Mouse (Mus musculus) heart, embryonic 12.5 days (tissue): ENCODE measurements around the gene Ssbp3. TPM values are rescaled to one million over a fixed set of nuclear protein-coding genes. Genes with fewer than 3 reads are reported as not detected.
A peak's percentile ranks its signal among the peaks of the same experiment; 100 is the strongest.

ENCODE experiments used
- ATAC-seq: fragments of 200-750 bp; cut with Nextera tagmentation; 2 replicates; pipeline ENCODE4 v1.8.0; 2017; ENCODE audit warnings: moderate TSS enrichment, moderate library complexity; ENCODE audit not compliant: insufficient number of reproducible peaks, low FRiP score
- H3K27ac ChIP-seq: fragments of 300-500 bp; sonication (generic); 2 replicates; pipeline ENCODE4 v1.5.1; 2016; ENCODE audit warnings: mild to moderate bottlenecking, moderate library complexity; ENCODE audit not compliant: poor library complexity, severe bottlenecking
- H3K27me3 ChIP-seq: fragments of 300-500 bp; sonication (generic); replicated peaks from 2 replicates; pipeline ENCODE4 v1.6.1; 2016; ENCODE audit warnings: mild to moderate bottlenecking, moderate library complexity
- H3K36me3 ChIP-seq: fragments of 300-500 bp; sonication (generic); 2 replicates; pipeline ENCODE4 v1.6.1; 2016; ENCODE audit warnings: mild to moderate bottlenecking, moderate library complexity
- H3K4me1 ChIP-seq: fragments of 300-500 bp; sonication (generic); replicated peaks from 2 replicates; pipeline ENCODE4 v1.6.1; 2016; ENCODE audit warnings: mild to moderate bottlenecking
- H3K4me2 ChIP-seq: fragments of 300-500 bp; sonication (generic); 2 replicates; pipeline ENCODE4 v1.6.1; 2016; ENCODE audit warnings: mild to moderate bottlenecking, moderate library complexity
- H3K4me3 ChIP-seq: fragments of 300-500 bp; sonication (generic); 2 replicates; pipeline ENCODE4 v1.5.1; 2016; ENCODE audit warnings: mild to moderate bottlenecking
- H3K9ac ChIP-seq: fragments of 300-500 bp; sonication (generic); 2 replicates; pipeline ENCODE4 v1.6.1; 2016; ENCODE audit warnings: mild to moderate bottlenecking, moderate library complexity
- H3K9me3 ChIP-seq: fragments of 300-500 bp; sonication (generic); replicated peaks from 2 replicates; pipeline ENCODE4 v1.6.1; 2016; ENCODE audit warnings: mild to moderate bottlenecking, moderate library complexity
- WGBS: fragments of 180-500 bp; shearing (Covaris S2); methylation state at CpG from one replicate; pipeline ENCODE4 v1.1.7; 2016; 5-methylcytosine and 5-hydroxymethylcytosine counted together
- polyA plus RNA-seq: library from polyadenylated mRNA; unstranded; fragments of >200 nt; fragmentation: Nextera tagmentation; extraction: Ambion mirVana; gene quantifications from 2 replicates; pipeline ENCODE4 v1.2.1, GENCODE M21; 2016

The Ssbp3 gene
- polyA plus RNA-seq, 1 experiment from 2014 or later, result 101 TPM

GRCm38 (mm10) chr4:106947741-106948140, 37.2 kb downstream of the Ssbp3 start:
- no peak overlapping the region for H3K9ac ChIP-seq
- ATAC-seq, result no peak
- H3K9me3 ChIP-seq, result no peaks in the 10 kb centered on the region
- H3K4me2 ChIP-seq, result no peak overlapping the region
- no peak overlapping the region for H3K27ac ChIP-seq
- peaks cover 84% of the 10 kb centered on the region for H3K4me1 ChIP-seq
- no peak overlapping the region for H3K4me3 ChIP-seq
- no peaks in the 10 kb centered on the region for H3K27me3 ChIP-seq
- 0 out of 2 replicates have a peak, but pooled peaks cover 3% of the 10 kb centered on the region for H3K36me3 ChIP-seq
- WGBS, result 90% methylated on average over 3 of the region's 3 CpGs

- no peak for ATAC-seq
- 76% methylated on average over 7 of the region's 7 CpGs for WGBS
- Histone ChIP-seq H3K9me3 (no peaks in the 10 kb centered on the region), H3K36me3 (no peaks in the 10 kb centered on the region), H3K4me3 (no peak overlapping the region), H3K27me3 (no peaks in the 10 kb centered on the region), H3K9ac (no peak overlapping the region), H3K27ac (no peak overlapping the region), H3K4me1 (peaks cover 84% of the 10 kb centered on the region), H3K4me2 (no peak overlapping the region)
Observed at GRCm38 (mm10) chr4:106948546-106948945, 38.0 kb downstream of the Ssbp3 start.

GRCm38 (mm10) chr4:106949200-106949599, 38.7 kb downstream of the Ssbp3 start:
- ATAC-seq, result no peak
- Histone ChIP-seq H3K4me2 (no peak overlapping the region), H3K4me3 (no peak overlapping the region), H3K9ac (no peak overlapping the region), H3K36me3 (no peaks in the 10 kb centered on the region), H3K27ac (no peak overlapping the region), H3K27me3 (no peaks in the 10 kb centered on the region), H3K4me1 (peaks cover 87% of the 10 kb centered on the region), H3K9me3 (no peaks in the 10 kb centered on the region)
- WGBS, result 70% methylated on average over 6 of the region's 6 CpGs

GRCm38 (mm10) chr4:106950801-106951200, 40.3 kb downstream of the Ssbp3 start:
- Histone ChIP-seq H3K9ac (no peak overlapping the region), H3K4me2 (no peak overlapping the region), H3K27me3 (no peaks in the 10 kb centered on the region), H3K4me1 (peaks cover 85% of the 10 kb centered on the region), H3K36me3 (0 out of 2 replicates have a peak, but pooled peaks cover 6% of the 10 kb centered on the region), H3K9me3 (no peaks in the 10 kb centered on the region), H3K4me3 (no peak overlapping the region), H3K27ac (no peak overlapping the region)
- 65% methylated on average over 4 of the region's 4 CpGs for WGBS
- no peak for ATAC-seq

GRCm38 (mm10) chr4:106951455-106951854, 41.0 kb downstream of the Ssbp3 start:
- H3K27ac ChIP-seq, result no peak overlapping the region
- H3K9ac ChIP-seq, result no peak overlapping the region
- 52% methylated on average over 4 of the region's 4 CpGs for WGBS
- no peaks in the 10 kb centered on the region for H3K27me3 ChIP-seq
- 0 out of 2 replicates have a peak, but pooled peaks cover 6% of the 10 kb centered on the region for H3K36me3 ChIP-seq
- no peak overlapping the region for H3K4me2 ChIP-seq
- peaks cover 87% of the 10 kb centered on the region for H3K4me1 ChIP-seq
- no peaks in the 10 kb centered on the region for H3K9me3 ChIP-seq
- H3K4me3 ChIP-seq, result no peak overlapping the region
- no peak for ATAC-seq

GRCm38 (mm10) chr4:106953221-106953620, 42.7 kb downstream of the Ssbp3 start:
- Histone ChIP-seq H3K9ac (no peak overlapping the region), H3K4me2 (no peak overlapping the region), H3K27me3 (no peaks in the 10 kb centered on the region), H3K9me3 (no peaks in the 10 kb centered on the region), H3K4me1 (peaks cover 89% of the 10 kb centered on the region), H3K4me3 (no peak overlapping the region), H3K36me3 (0 out of 2 replicates have a peak, but pooled peaks cover 6% of the 10 kb centered on the region), H3K27ac (peak overlapping the region; percentile 46)
- ATAC-seq, result no peak

- 86% methylated on average over 5 of the region's 5 CpGs for WGBS
- Histone ChIP-seq H3K36me3 (0 out of 2 replicates have a peak, but pooled peaks cover 6% of the 10 kb centered on the region), H3K27me3 (no peaks in the 10 kb centered on the region), H3K27ac (peak overlapping the region; percentile 46), H3K4me3 (no peak overlapping the region), H3K9ac (no peak overlapping the region), H3K9me3 (no peaks in the 10 kb centered on the region), H3K4me2 (no peak overlapping the region), H3K4me1 (peaks cover 89% of the 10 kb centered on the region)
- ATAC-seq, result no peak
Observed at GRCm38 (mm10) chr4:106953760-106954159, 43.3 kb downstream of the Ssbp3 start.

- peak overlapping the region; percentile 24 for H3K27ac ChIP-seq
- H3K4me1 ChIP-seq, result peaks cover 74% of the 10 kb centered on the region
- no peak overlapping the region for H3K4me3 ChIP-seq
- H3K9ac ChIP-seq, result no peak overlapping the region
- WGBS, result 36% methylated on average over 19 of the region's 19 CpGs
- 0 out of 2 replicates have a peak overlapping the region, but pooled peaks have one; percentile 11 for H3K4me2 ChIP-seq
- no peaks in the 10 kb centered on the region for H3K9me3 ChIP-seq
- H3K27me3 ChIP-seq, result no peaks in the 10 kb centered on the region
- ATAC-seq, result 0 out of 2 replicates have a peak, but pooled peaks have one; percentile 27
- 0 out of 2 replicates have a peak, but pooled peaks cover 6% of the 10 kb centered on the region for H3K36me3 ChIP-seq
Observed at GRCm38 (mm10) chr4:106955729-106956712, 45.5 kb downstream of the Ssbp3 start.

GRCm38 (mm10) chr4:106958117-106958516, 47.6 kb downstream of the Ssbp3 start:
- 66% methylated on average over 2 of the region's 2 CpGs for whole genome bisulfite sequencing
- H3K4me1 ChIP-seq, result peaks cover 68% of the 10 kb centered on the region

GRCm38 (mm10) chr4:106958561-106958960, 48.1 kb downstream of the Ssbp3 start:
- H3K4me1 ChIP-seq, result peaks cover 68% of the 10 kb centered on the region
- H3K4me3 ChIP-seq, result no peak overlapping the region
- 0 out of 2 replicates have a peak, but pooled peaks cover 6% of the 10 kb centered on the region for H3K36me3 ChIP-seq
- no peak for ATAC-seq
- H3K27ac ChIP-seq, result no peak overlapping the region
- no peak overlapping the region for H3K4me2 ChIP-seq
- no peak overlapping the region for H3K9ac ChIP-seq
- no peaks in the 10 kb centered on the region for H3K27me3 ChIP-seq
- WGBS, result 89% methylated on average over 3 of the region's 3 CpGs
- no peaks in the 10 kb centered on the region for H3K9me3 ChIP-seq

More at GRCm38 (mm10) chr4:106958117-106958516, 47.6 kb downstream of the Ssbp3 start:
- Histone ChIP-seq H3K36me3 (0 out of 2 replicates have a peak, but pooled peaks cover 6% of the 10 kb centered on the region), H3K4me3 (no peak overlapping the region), H3K4me2 (no peak overlapping the region), H3K9ac (no peak overlapping the region), H3K27ac (no peak overlapping the region), H3K27me3 (no peaks in the 10 kb centered on the region), H3K9me3 (no peaks in the 10 kb centered on the region)
- no peak for ATAC-seq

GRCm38 (mm10) chr4:106959506-106960302, 49.2 kb downstream of the Ssbp3 start:
- Histone ChIP-seq H3K27me3 (no peaks in the 10 kb centered on the region), H3K36me3 (0 out of 2 replicates have a peak, but pooled peaks cover 9% of the 10 kb centered on the region), H3K4me1 (peaks cover 68% of the 10 kb centered on the region), H3K9ac (no peak overlapping the region), H3K9me3 (no peaks in the 10 kb centered on the region), H3K27ac (no peak overlapping the region), H3K4me3 (no peak overlapping the region), H3K4me2 (no peak overlapping the region)
- 81% methylated on average over 12 of the region's 12 CpGs for WGBS
- ATAC-seq, result no peak
